Mouse (Mus musculus): ENCODE measurements around the gene Tyw1. TPM values are rescaled to one million over a fixed set of nuclear protein-coding genes. Genes with fewer than 3 reads are reported as not detected.
"Not testable (repeated sequence)": the region's sequence is repeated elsewhere in the genome, so short reads cannot be mapped to it uniquely, and the experiment has no call there.

Gene Tyw1
- polyA plus RNA-seq, 1 experiment: 23.6 TPM

- no peaks in the 10 kb centered on the region for H3K79me2 ChIP-seq (ENCODE audit: control insufficient read depth, insufficient read depth)
- no peak for TF ChIP-seq MYOD1 (IDR thresholded peaks at IDR 0.05; ENCODE audit: control insufficient read depth in 1 of 3, insufficient read length in 2 of 3, low read depth in 2 of 3)
- TF ChIP-seq POLR2AphosphoS2 (IDR thresholded peaks at IDR 0.05; ENCODE audit: insufficient read length, low read depth): peak; percentile 21
- no peak for TF ChIP-seq USF1 (IDR thresholded peaks at IDR 0.05; ENCODE audit: low read depth)
- TF ChIP-seq REST (IDR thresholded peaks at IDR 0.05; ENCODE audit: insufficient read depth, insufficient read length): no peak
- peaks cover 52% of the 10 kb centered on the region for H3K36me3 ChIP-seq (ENCODE audit: control insufficient read depth, insufficient read depth)
- H3K4me2 ChIP-seq (ENCODE audit: low read depth): no peak overlapping the region
- H3K4me3 ChIP-seq: no peak overlapping the region
- H3ac ChIP-seq (ENCODE audit: control insufficient read depth, insufficient read length): no peak overlapping the region
- no peaks in the 10 kb centered on the region for H3K27me3 ChIP-seq (ENCODE audit: control insufficient read depth, insufficient read depth, insufficient read length)
These were observed 14.0 kb upstream of the Tyw1 start for GRCm38 (mm10) chr5:130241426-130241825.

GRCm38 (mm10) chr5:130247823-130248222 is 7.6 kb upstream of the Tyw1 start:
- peaks cover 60% of the 10 kb centered on the region for H3K36me3 ChIP-seq (ENCODE audit: control insufficient read depth, insufficient read depth)
- H3K4me3 ChIP-seq: no peak overlapping the region
- no peaks in the 10 kb centered on the region for H3K27me3 ChIP-seq (ENCODE audit: control insufficient read depth, insufficient read depth, insufficient read length)
- no peak for TF ChIP-seq POLR2A (IDR thresholded peaks at IDR 0.05; ENCODE audit: insufficient read length, low read depth)
- TF ChIP-seq MYOD1 (IDR thresholded peaks at IDR 0.05; ENCODE audit: control insufficient read depth in 1 of 3, insufficient read length in 2 of 3, low read depth in 2 of 3): no peak
- no peak for TF ChIP-seq TCF3 (IDR thresholded peaks at IDR 0.05; ENCODE audit: insufficient read length, low read depth)
- no peak for TF ChIP-seq POLR2AphosphoS2 (IDR thresholded peaks at IDR 0.05; ENCODE audit: insufficient read length, low read depth)
- TF ChIP-seq TCF12 (IDR thresholded peaks at IDR 0.05; ENCODE audit: insufficient read depth, poor library complexity, severe bottlenecking): no peak
- TF ChIP-seq USF1 (IDR thresholded peaks at IDR 0.05; ENCODE audit: low read depth): no peak
- no peak for TF ChIP-seq REST (IDR thresholded peaks at IDR 0.05; ENCODE audit: insufficient read depth, insufficient read length)
- TF ChIP-seq MYOG (IDR thresholded peaks at IDR 0.05; ENCODE audit: control insufficient read depth in 1 of 3, insufficient read depth in 1 of 3, insufficient read length in 2 of 3, low read depth in 2 of 3): no peak
- TF ChIP-seq CEBPB (IDR thresholded peaks at IDR 0.05; ENCODE audit: insufficient read depth, poor library complexity, severe bottlenecking): no peak
- no peak for TF ChIP-seq MAX (IDR thresholded peaks at IDR 0.05; ENCODE audit: low read depth)
- no peak for TF ChIP-seq E2F4 (IDR thresholded peaks at IDR 0.05; ENCODE audit: insufficient read depth)
- TF ChIP-seq SRF (IDR thresholded peaks at IDR 0.05; ENCODE audit: control insufficient read depth, insufficient read length, low read depth): no peak
- H3K4me2 ChIP-seq (ENCODE audit: low read depth): no peak overlapping the region
- no peak overlapping the region for H3ac ChIP-seq (ENCODE audit: control insufficient read depth, insufficient read length)
- peaks cover 16% of the 10 kb centered on the region for H3K79me2 ChIP-seq (ENCODE audit: control insufficient read depth, insufficient read depth)

- H3ac ChIP-seq (ENCODE audit: control insufficient read depth, insufficient read length): peak overlapping the region; percentile 34
- H3K36me3 ChIP-seq (ENCODE audit: control insufficient read depth, insufficient read depth): peaks cover 33% of the 10 kb centered on the region
- peak overlapping the region; percentile 99 for H3K4me3 ChIP-seq
- no peaks in the 10 kb centered on the region for H3K27me3 ChIP-seq (ENCODE audit: control insufficient read depth, insufficient read depth, insufficient read length)
- peaks cover 49% of the 10 kb centered on the region for H3K79me2 ChIP-seq (ENCODE audit: control insufficient read depth, insufficient read depth)
- TF ChIP-seq TCF3 (IDR thresholded peaks at IDR 0.05; ENCODE audit: insufficient read length, low read depth) (no peak), POLR2AphosphoS2 (IDR thresholded peaks at IDR 0.05; ENCODE audit: insufficient read length, low read depth) (peak; percentile 10), MYOG (IDR thresholded peaks at IDR 0.05; ENCODE audit: control insufficient read depth in 1 of 3, insufficient read depth in 1 of 3, insufficient read length in 2 of 3, low read depth in 2 of 3) (no peak), POLR2A (IDR thresholded peaks at IDR 0.05; ENCODE audit: insufficient read length, low read depth) (no peak), REST (IDR thresholded peaks at IDR 0.05; ENCODE audit: insufficient read depth, insufficient read length) (no peak), MYOD1 (IDR thresholded peaks at IDR 0.05; ENCODE audit: control insufficient read depth in 1 of 3, insufficient read length in 2 of 3, low read depth in 2 of 3) (no peak)
- peak overlapping the region; percentile 69 for H3K4me2 ChIP-seq (ENCODE audit: low read depth)
These were observed 1.0 kb upstream of the Tyw1 start for GRCm38 (mm10) chr5:130254164-130255016.

- H3K27me3 ChIP-seq (ENCODE audit: control insufficient read depth, insufficient read depth, insufficient read length): not testable (repeated sequence)
- Histone ChIP-seq H3K4me3 (peak overlapping the region; percentile 99), H3K79me2 (ENCODE audit: control insufficient read depth, insufficient read depth) (peaks cover 49% of the 10 kb centered on the region), H3ac (ENCODE audit: control insufficient read depth, insufficient read length) (peak overlapping the region; percentile 34), H3K36me3 (ENCODE audit: control insufficient read depth, insufficient read depth) (peaks cover 21% of the 10 kb centered on the region), H3K4me2 (ENCODE audit: low read depth) (peak overlapping the region; percentile 100)
These were observed 543 bp downstream of the Tyw1 start for GRCm38 (mm10) chr5:130255799-130256525.

GRCm38 (mm10) chr5:130256678-130257271 is 1.4 kb downstream of the Tyw1 start:
- no peak for TF ChIP-seq MYOD1 (IDR thresholded peaks at IDR 0.05; ENCODE audit: control insufficient read depth in 1 of 3, insufficient read length in 2 of 3, low read depth in 2 of 3)
- TF ChIP-seq REST (IDR thresholded peaks at IDR 0.05; ENCODE audit: insufficient read depth, insufficient read length): no peak
- TF ChIP-seq USF1 (IDR thresholded peaks at IDR 0.05; ENCODE audit: low read depth): no peak
- TF ChIP-seq MYOG (IDR thresholded peaks at IDR 0.05; ENCODE audit: control insufficient read depth in 1 of 3, insufficient read depth in 1 of 3, insufficient read length in 2 of 3, low read depth in 2 of 3): no peak
- TF ChIP-seq SRF (IDR thresholded peaks at IDR 0.05; ENCODE audit: control insufficient read depth, insufficient read length, low read depth): peak; percentile 24
- no peak for TF ChIP-seq TCF12 (IDR thresholded peaks at IDR 0.05; ENCODE audit: insufficient read depth, poor library complexity, severe bottlenecking)
- peak; percentile 77 for TF ChIP-seq POLR2A (IDR thresholded peaks at IDR 0.05; ENCODE audit: insufficient read length, low read depth)
- TF ChIP-seq E2F4 (IDR thresholded peaks at IDR 0.05; ENCODE audit: insufficient read depth): peak; percentile 95
- TF ChIP-seq CEBPB (IDR thresholded peaks at IDR 0.05; ENCODE audit: insufficient read depth, poor library complexity, severe bottlenecking): no peak
- peak; percentile 85 for TF ChIP-seq POLR2AphosphoS2 (IDR thresholded peaks at IDR 0.05; ENCODE audit: insufficient read length, low read depth)
- TF ChIP-seq TCF3 (IDR thresholded peaks at IDR 0.05; ENCODE audit: insufficient read length, low read depth): no peak
- no peak for TF ChIP-seq MAX (IDR thresholded peaks at IDR 0.05; ENCODE audit: low read depth)
- H3K4me2 ChIP-seq (ENCODE audit: low read depth): peak overlapping the region; percentile 100
- peaks cover 19% of the 10 kb centered on the region for H3K36me3 ChIP-seq (ENCODE audit: control insufficient read depth, insufficient read depth)
- H3K27me3 ChIP-seq (ENCODE audit: control insufficient read depth, insufficient read depth, insufficient read length): no peaks in the 10 kb centered on the region
- peak overlapping the region; percentile 38 for H3ac ChIP-seq (ENCODE audit: control insufficient read depth, insufficient read length)
- peaks cover 41% of the 10 kb centered on the region for H3K79me2 ChIP-seq (ENCODE audit: control insufficient read depth, insufficient read depth)
- H3K4me3 ChIP-seq: peak overlapping the region; percentile 99

Data from myocyte (in vitro differentiated cells).